Mouse (Mus musculus) 3T3-L1 (cell line): ENCODE data around the gene Mgll.

Experiments
- DNase-seq: peaks from one replicate; pipeline ENCODE4 v3.0.0-alpha.2; 2015; ENCODE audit warnings: low read depth, low spot score

Mgll gene

DNA sequence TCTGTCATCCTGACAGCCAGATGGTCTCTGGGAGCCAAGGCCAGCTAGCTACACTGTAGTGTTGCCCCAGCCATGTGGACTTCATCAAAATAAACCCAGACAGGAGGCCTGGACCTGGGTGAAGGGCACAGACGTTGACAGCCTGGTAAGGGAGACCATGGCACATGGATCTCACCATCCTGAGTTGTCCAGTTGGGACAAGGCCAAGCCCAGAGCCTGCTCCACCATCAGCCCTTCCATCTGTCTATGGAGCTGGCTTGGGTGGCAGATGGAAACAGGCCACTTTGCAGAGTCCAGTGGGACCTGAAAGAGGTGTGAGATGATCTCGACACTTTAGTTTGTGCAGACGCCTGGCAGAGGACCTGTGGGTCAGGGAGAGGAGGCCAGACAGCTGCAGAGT lies 76.5 kb downstream of the Mgll start:
- DNase-seq, result no peak

DNA sequence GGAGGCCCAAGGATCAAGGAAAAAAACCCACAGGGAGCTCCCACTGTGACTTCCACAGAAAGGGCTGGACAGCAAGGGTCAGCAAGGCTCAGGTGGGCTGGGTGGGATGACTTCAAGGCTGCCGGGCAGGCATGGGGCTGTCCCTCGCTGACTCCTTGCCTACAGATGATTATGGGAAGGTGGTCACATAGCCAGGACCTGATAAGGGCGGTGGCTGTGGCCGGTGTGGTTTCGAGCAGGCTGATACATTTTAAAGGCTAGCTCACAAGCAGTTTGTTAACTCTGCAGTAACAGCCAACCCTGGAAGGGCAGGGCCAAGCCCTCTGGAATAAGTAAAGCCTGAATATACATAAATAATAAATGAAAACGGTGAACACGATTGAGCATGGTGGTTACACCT lies 78.8 kb downstream of the Mgll start:
- no peak for DNase-seq

- DNase-seq, result peak; percentile 18
These were observed 79.9 kb downstream of the Mgll start for GRCm38 (mm10) chr6:88803957-88804695.

GRCm38 (mm10) chr6:88804966-88805577 lies 80.9 kb downstream of the Mgll start:
- DNase-seq, result no peak

GRCm38 (mm10) chr6:88809091-88810037 lies 85.2 kb downstream of the Mgll start:
- no peak for DNase-seq

DNA sequence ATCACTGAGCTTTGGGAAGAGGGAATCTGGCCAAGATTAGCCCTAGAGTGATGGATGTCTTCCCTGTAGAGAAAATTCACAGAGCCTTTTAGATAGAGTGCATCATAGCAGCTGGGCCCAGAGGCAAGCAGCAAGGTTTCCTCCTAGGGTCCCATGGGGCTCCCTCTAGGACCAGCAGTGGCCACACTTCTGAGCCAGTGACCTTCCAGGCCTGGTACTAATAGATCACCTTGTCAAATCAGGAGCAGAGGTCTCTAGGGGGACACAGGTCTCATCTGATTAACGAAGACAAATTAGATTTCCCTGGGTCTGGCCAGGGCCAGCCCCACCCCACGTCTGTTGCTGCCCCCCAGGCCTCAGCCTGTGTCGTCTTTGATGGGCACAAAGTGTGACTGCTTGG lies 86.1 kb downstream of the Mgll start:
- DNase-seq, result no peak

- no peak for DNase-seq
These were observed 87.2 kb downstream of the Mgll start for GRCm38 (mm10) chr6:88811396-88811795.

GRCm38 (mm10) chr6:88811880-88812400 lies 87.7 kb downstream of the Mgll start:
- DNase-seq, result no peak

DNA sequence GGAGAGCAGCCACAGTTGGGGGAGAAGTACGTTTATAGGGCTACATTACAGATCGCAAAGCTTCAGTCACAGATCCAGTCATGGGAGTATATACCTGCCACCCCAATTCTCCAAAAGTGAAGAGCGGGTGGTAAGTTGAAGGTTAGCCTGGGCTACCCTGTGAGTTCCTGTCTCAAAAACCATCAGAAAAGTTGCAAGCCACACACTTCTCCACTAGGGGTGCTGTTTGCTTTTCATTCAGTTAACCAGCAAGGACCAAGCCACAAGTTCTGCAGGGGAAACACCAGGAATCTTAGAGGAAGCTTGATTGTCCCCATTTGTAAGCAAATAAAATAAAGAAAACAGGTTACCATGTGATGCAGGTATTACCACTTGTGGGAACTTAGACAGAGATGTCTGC lies 88.7 kb downstream of the Mgll start:
- peak; percentile 76 for DNase-seq

- no peak for DNase-seq
These were observed 89.6 kb downstream of the Mgll start for GRCm38 (mm10) chr6:88813832-88814231.

DNA sequence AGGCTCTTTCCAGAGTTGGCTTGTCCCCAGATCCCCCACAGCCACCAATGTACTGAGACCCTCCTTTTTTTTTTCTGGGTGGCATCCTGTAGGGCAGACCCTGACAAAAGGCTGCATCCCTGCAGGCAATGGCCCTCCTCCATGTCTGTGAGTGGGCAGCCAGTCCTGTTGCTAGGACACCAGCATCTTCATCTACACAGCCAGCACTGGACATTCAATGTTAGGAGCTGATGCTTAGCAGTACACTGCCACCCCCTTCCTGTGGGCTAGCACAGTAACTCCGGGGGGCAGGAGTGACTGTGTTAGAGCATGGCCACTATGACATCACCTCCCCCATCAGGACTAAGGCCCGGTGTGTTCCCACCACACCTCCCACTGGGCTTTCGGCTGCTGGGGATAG lies 90.8 kb downstream of the Mgll start:
- no peak for DNase-seq

- no peak for DNase-seq
These were observed 91.3 kb downstream of the Mgll start for GRCm38 (mm10) chr6:88815489-88815888.

- DNase-seq, result no peak
These were observed 92.7 kb downstream of the Mgll start for GRCm38 (mm10) chr6:88816913-88817312.

DNA sequence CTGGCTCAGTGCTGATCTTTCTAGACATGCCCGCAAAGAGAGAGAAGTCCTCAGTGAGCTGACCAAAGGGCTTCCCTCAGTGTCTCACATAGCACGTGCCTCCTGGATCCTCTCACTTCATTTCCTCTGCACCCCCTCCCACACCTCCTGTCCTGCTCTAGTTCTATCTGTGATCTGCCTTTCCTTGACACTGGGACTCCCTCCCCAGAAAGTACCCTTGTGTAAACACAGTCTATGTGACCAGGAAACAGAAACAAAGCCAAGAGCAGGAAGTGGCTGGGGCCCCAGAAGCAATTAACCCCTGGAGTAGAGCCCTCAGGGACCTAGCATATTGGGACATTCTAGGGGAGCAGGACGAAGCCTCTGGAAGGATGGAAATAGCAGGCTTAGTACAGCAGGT lies 96.6 kb downstream of the Mgll start:
- no peak for DNase-seq

GRCm38 (mm10) chr6:88821294-88821693 lies 97.1 kb downstream of the Mgll start:
- DNase-seq, result no peak

DNA sequence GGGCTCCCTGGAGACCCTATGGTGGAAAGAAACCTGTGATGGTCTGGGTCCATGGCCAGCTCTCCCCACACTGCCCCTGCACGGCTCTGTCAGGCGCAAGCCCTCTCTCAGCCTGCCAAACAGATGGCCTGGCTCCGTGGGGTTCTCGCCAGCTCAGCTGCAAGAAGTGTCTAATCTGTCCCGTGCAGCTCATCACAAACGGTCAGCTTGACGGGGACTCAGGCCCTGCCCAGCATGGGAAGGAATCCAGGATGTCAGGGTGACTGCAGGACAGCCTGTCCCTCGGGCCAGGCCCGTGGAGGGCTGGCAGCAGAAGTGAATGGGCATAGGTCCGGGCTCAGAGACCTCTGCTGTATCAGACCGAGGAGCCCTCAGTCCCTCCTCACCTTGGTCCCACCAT lies 97.7 kb downstream of the Mgll start:
- DNase-seq, result no peak

DNA sequence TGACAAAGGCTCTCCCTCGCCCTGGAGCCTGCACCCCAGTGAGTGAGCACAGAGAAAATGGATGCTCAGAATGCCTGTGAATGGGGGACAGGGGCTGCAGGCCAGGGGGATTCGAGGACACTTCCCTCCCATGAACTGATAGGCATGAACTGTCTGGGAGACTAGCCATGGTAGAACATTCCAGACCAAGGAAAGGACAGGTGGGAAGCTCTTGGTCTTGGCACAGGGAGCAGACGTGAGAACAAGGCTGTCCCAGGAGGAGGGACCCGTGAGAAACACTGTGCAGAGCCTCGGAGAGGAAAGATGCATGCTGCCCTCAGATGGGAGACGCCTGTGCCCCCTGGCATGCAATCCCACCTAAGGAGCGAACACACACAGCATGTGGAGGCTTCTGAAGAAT lies 100.0 kb downstream of the Mgll start:
- DNase-seq, result no peak

DNA sequence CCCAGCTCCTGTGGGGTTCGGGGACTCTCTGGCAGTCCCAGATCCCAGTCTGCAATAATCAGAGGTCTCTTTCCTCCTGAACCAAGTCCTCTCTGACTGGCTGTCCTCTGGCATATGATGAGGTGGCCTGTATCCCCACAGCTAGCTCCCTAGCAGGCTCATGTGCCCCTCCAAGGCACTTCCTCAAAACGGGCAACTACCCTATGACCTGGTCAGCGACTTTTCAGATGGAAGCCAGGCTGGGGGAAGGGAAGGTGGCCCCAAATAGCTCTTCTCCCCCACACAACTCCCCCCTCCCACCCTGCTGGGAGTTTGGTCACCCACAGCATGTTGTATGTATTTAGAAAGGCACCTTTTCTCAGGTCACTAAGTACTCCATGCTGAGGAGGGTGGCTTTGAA lies 101.9 kb downstream of the Mgll start:
- DNase-seq, result no peak

DNA sequence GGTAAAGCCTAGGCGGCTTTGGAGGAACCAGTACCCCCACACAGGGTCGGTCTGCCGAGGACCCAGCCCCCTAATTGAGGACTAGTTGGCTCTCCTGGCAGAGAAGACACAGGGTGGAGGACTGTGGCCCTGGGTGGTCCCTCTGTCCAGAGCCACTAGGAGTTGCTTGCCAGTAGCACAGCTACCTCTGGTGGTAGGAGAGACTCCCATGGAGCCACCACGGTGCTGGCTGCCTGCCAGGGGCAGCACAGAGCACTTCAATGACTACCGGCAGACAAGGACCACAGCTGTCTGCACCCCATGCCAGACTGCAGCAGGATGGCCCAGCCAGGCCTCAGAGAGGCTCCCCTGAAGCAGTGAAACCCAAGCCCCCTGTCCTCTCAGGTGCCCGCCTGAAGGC lies 102.3 kb downstream of the Mgll start:
- DNase-seq, result no peak

GRCm38 (mm10) chr6:88826965-88827364 lies 102.8 kb downstream of the Mgll start:
- DNase-seq, result no peak

DNA sequence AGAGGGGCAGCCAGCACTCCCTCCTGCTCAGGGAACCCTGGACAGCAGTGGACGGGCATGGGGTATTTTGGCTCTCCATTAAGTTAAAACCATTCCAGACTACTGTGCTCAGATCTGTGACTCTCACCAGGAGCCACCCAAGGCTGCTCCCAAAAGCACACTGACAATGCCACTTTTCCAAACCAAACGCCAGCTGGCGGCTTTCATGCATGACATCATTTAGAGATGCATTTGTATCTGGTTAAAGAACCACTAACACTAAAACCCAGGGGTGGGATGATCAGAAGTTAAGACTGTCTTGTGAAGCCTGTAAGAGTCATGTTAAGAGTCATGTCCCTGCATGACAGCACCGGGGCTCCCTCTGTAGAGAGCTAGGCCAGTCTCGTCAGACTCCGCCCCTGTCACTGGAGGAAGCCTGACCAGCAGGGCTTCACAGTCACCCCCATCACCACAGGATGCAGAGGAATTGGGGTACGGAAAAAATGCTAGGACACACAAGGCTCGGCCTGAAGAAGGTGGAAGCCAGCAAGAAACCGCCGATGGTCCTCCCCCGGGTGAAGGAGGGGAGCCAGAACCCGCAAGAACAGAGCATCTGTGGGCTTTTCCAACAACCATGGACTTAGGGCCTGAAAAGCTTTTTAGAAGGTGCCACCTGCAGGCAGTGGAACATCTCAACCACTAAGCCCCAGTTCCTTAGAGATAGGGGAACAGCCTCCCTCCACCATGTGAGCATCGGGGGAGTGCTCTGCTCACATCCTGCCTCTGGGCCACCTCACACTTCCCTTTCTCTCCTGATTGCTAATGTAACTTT lies 103.4 kb downstream of the Mgll start:
- DNase-seq, result no peak
